Mouse (Mus musculus) activated CD4-positive, CD25-positive, alpha-beta regulatory T cell, adult 9 weeks (primary cell): Measurements from ENCODE around the gene Itgam. TPM values are rescaled to one million over a fixed set of nuclear protein-coding genes. Genes with fewer than 3 reads are reported as not detected.

Experiments
- polyA plus RNA-seq: library from polyadenylated mRNA; unstranded; fragments of 100-300 nt; shearing (Covaris generic); gene quantifications from one replicate; pipeline ENCODE4 v1.2.1, GENCODE M21; 2017

Gene Itgam
- 1.3 TPM for polyA plus RNA-seq

DNA sequence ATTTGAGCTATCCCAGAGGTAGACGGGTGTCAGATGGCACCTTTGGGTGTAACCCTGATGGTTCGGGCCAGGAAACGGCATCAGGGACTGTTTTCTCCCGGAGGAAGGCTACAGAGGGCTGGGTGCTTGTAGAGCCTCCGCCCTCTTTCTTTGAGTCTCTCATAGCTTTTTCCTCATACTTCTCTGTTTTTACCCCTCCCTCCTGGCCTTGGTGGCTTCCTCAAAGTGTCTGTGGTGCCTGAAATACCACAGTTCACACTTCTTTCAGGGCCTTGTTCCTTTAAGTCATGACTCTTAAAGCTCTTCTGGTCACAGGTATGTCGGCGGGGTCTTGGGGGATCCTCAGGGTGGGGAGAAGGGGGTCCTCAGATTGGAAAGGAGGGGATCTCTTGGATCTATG lies at the start of gene Itgam, which contains the start of gene Gm49368:
Gene Itgam, plus strand, starts transcription at position 185 of the 400 bp plus-strand sequence.
Gene Gm49368, plus strand, starts transcription at position 228 of the 400 bp plus-strand sequence.

DNA sequence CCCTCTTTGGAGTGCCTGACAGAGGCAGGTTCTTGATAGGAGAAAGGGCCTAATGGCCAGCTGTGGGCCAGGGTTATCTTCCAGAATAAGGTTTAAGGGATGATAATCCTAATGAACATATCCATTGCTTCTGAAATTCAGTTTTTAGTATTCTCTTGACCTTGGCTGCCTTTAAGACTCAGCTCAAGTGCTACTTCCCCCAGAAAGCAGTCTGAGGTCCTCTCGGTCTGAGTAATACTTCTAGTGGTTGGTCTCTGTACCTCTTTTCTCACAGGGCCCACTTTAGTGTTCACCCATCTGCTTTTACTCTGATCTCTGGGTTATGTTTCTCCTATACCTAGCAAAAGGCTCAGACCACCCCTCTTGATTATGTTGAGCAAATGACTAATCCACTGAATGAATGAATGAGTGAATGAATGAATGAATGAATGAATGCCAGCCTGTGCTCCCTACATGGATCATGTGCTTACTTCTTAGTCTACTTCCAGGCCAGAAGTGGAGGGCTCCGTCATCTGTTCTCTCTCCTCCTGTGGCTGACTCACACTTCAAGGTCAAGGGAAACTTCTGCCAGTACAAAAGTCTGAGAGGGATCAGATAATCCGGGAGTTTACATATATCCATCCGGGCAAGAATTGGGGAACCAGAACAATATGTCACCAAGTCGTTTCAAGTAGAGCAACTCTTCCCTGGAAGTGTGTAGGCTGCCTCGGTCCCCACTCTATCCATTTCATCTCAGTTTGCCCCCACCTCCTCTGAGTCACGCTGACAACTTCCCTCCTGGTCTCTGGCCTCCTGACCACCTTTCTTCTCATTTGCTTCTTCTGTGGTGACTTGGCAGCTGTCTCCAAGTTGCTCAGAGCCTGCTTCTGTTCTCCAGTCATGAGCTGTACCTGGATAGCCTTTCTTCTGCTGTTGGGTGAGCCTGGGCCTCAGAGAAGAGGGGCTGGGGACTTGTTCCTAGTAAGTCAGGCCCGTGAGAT lies 66.6 kb downstream of the Itgam start, which contains the start of gene Itgax:
Gene Itgax, plus strand, starts transcription at position 807 of the 980 bp plus-strand sequence.

DNA sequence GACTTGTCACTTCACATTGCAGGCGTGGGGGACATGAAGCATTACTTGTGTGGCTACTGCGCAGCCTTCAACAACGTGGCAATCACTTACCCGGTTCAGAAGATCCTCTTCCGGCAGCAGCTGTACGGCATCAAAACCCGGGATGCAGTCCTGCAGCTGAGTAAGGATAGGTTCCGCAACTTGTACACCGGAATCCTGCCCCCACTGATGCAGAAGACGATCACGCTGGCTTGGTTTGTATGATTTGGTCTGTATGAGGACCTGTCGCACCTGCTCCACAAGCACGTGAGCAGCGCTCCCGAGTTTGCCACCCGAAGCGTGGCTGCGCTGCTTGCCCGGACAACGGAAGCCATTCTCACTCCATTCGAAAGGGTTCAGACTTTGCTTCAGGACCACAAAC lies 91.6 kb downstream of the Itgam start, which contains the start of gene Itgad:
Gene Itgad, plus strand, starts transcription at position 301 of the 400 bp plus-strand sequence.

Other genes starting within 250 kb of the Itgam start
- gene Stx4a, start 238.3 kb upstream of the Itgam start, polyA plus RNA-seq, result 168 TPM
- gene Stx1b, start 238.1 kb upstream of the Itgam start, polyA plus RNA-seq, result not detected
- 65.1 TPM for gene Zfp646, start 186.4 kb upstream of the Itgam start, polyA plus RNA-seq
- gene Zfp668, start 185.8 kb upstream of the Itgam start, polyA plus RNA-seq, result 21.6 TPM
- 0.81 TPM for gene Prss53, start 171.7 kb upstream of the Itgam start, polyA plus RNA-seq
- gene Gm21974, start 167.2 kb upstream of the Itgam start, polyA plus RNA-seq, result not detected
- 54.2 TPM for gene Vkorc1, start 167.0 kb upstream of the Itgam start, polyA plus RNA-seq
- 52.5 TPM for gene Bckdk, start 158.6 kb upstream of the Itgam start, polyA plus RNA-seq
- gene Kat8, start 150.1 kb upstream of the Itgam start, polyA plus RNA-seq, result 51.7 TPM
- not detected for gene Prss8, start 132.5 kb upstream of the Itgam start, polyA plus RNA-seq
- gene Prss36, start 115.9 kb upstream of the Itgam start, polyA plus RNA-seq, result 5.0 TPM
- gene Fus, start 95.2 kb upstream of the Itgam start, polyA plus RNA-seq, result 135 TPM
- 339 TPM for gene Pycard, start 68.8 kb upstream of the Itgam start, polyA plus RNA-seq
- gene Trim72, start 58.7 kb upstream of the Itgam start, polyA plus RNA-seq, result not detected
- not detected for gene Gm49368, start within 50 bp of the Itgam start, polyA plus RNA-seq
- 0.87 TPM for gene Itgax, start 66.9 kb downstream of the Itgam start, polyA plus RNA-seq
- 2.4 TPM for gene Itgad, start 91.7 kb downstream of the Itgam start, polyA plus RNA-seq
- not detected for gene Cox6a2, start 143.7 kb downstream of the Itgam start, polyA plus RNA-seq
- gene Armc5, start 174.7 kb downstream of the Itgam start, polyA plus RNA-seq, result 10.2 TPM
- gene 9130023H24Rik, start 175.4 kb downstream of the Itgam start, polyA plus RNA-seq, result 2.4 TPM
- gene Tgfb1i1, start 184.2 kb downstream of the Itgam start, polyA plus RNA-seq, result 0.97 TPM
- 0.31 TPM for gene Slc5a2, start 203.0 kb downstream of the Itgam start, polyA plus RNA-seq
- gene BC017158, start 235.5 kb downstream of the Itgam start, polyA plus RNA-seq, result 16.7 TPM